Mouse (Mus musculus) stomach, embryonic 14.5 days (tissue): ENCODE results near the gene Ilf2. TPM values are rescaled to one million over a fixed set of nuclear protein-coding genes. Genes with fewer than 3 reads are reported as not detected.

Source experiments
- ATAC-seq: fragments of 200-750 bp; cut with Nextera tagmentation; 2 replicates; pipeline ENCODE4 v1.8.0; 2017; ENCODE audit warnings: low read depth, moderate TSS enrichment; ENCODE audit not compliant: insufficient number of reproducible peaks, insufficient read depth, low FRiP score
- H3K27ac ChIP-seq: fragments of 300-500 bp; sonication (generic); 2 replicates; pipeline ENCODE4 v1.5.1; 2014; ENCODE audit warnings: mild to moderate bottlenecking, low read length, moderate library complexity, mixed read lengths
- H3K27me3 ChIP-seq: fragments of 300-500 bp; sonication (generic); 2 replicates; pipeline ENCODE4 v1.6.1; 2014; ENCODE audit warnings: low read length, control low read depth, mixed read lengths; ENCODE audit not compliant: control insufficient read depth, insufficient read depth
- H3K36me3 ChIP-seq: fragments of 300-500 bp; sonication (generic); 2 replicates; pipeline ENCODE4 v1.6.1; 2014; ENCODE audit warnings: mild to moderate bottlenecking, control low read depth, low read length, moderate library complexity, mixed read lengths; ENCODE audit not compliant: control insufficient read depth, insufficient read depth
- H3K4me1 ChIP-seq: fragments of 300-500 bp; sonication (generic); 2 replicates; pipeline ENCODE4 v1.6.1; 2014; ENCODE audit warnings: low read length, control low read depth, mixed read lengths; ENCODE audit not compliant: control insufficient read depth, insufficient read depth
- H3K4me2 ChIP-seq: fragments of 300-500 bp; sonication (generic); replicated peaks from 2 replicates; pipeline ENCODE4 v1.6.1; 2014; ENCODE audit warnings: low read depth, low read length, control low read depth
- H3K4me3 ChIP-seq: fragments of 300-500 bp; sonication (generic); 2 replicates; pipeline ENCODE4 v1.5.1; 2014; ENCODE audit warnings: low read depth, low read length, control low read depth
- H3K9ac ChIP-seq: fragments of 300-500 bp; sonication (generic); replicated peaks from 2 replicates; pipeline ENCODE4 v1.6.1; 2014; ENCODE audit warnings: low read depth, mild to moderate bottlenecking, control low read depth, low read length, moderate library complexity, mixed read lengths
- H3K9me3 ChIP-seq: fragments of 300-500 bp; sonication (generic); 2 replicates; pipeline ENCODE4 v1.6.1; 2016; ENCODE audit warnings: low read depth, low read length, control low read depth; ENCODE audit not compliant: control insufficient read depth
- WGBS: fragments of 180-500 bp; shearing (Covaris S2); extraction: QIAGEN DNeasy Blood & Tissue Kit; methylation state at CpG from one replicate; pipeline ENCODE4 v1.1.7; 2014; 5-methylcytosine and 5-hydroxymethylcytosine counted together
- polyA plus RNA-seq: library from polyadenylated mRNA; unstranded; fragments of >200 nt; fragmentation: Nextera tagmentation; extraction: Ambion mirVana; gene quantifications from 2 replicates; pipeline ENCODE4 v1.2.1, GENCODE M21; 2014

Gene Ilf2
- polyA plus RNA-seq, 1 experiment from 2014 or later, result 217 TPM

- H3K36me3 ChIP-seq, result peaks cover 34% of the 10 kb centered on the region
- ATAC-seq, result no peak
- H3K27me3 ChIP-seq, result no peaks in the 10 kb centered on the region
- H3K9me3 ChIP-seq, result no peaks in the 10 kb centered on the region
- no peak overlapping the region for H3K9ac ChIP-seq
- no peak overlapping the region for H3K4me2 ChIP-seq
- H3K27ac ChIP-seq, result no peak overlapping the region
- no peak overlapping the region for H3K4me3 ChIP-seq
- H3K4me1 ChIP-seq, result peaks cover 10% of the 10 kb centered on the region; the same call in 1 of the 2 replicates
- 34% methylated on average over 2 of the region's 2 CpGs for WGBS
Measured at GRCm38 (mm10) chr3:90491350-90491749, 15.4 kb downstream of the Ilf2 start.

- H3K27me3 ChIP-seq, result no peaks in the 10 kb centered on the region
- ATAC-seq, result no peak
- H3K9ac ChIP-seq, result no peak overlapping the region
- H3K9me3 ChIP-seq, result no peaks in the 10 kb centered on the region
- 52% methylated on average over 4 of the region's 4 CpGs for WGBS
- H3K4me1 ChIP-seq, result peaks cover 10% of the 10 kb centered on the region; the same call in 1 of the 2 replicates
- H3K4me2 ChIP-seq, result no peak overlapping the region
- no peak overlapping the region for H3K4me3 ChIP-seq
- H3K27ac ChIP-seq, result no peak overlapping the region
- H3K36me3 ChIP-seq, result peaks cover 38% of the 10 kb centered on the region
Measured at GRCm38 (mm10) chr3:90493831-90494540, 18.1 kb downstream of the Ilf2 start.

GRCm38 (mm10) chr3:90495850-90496525 lies 20.1 kb downstream of the Ilf2 start:
- Histone ChIP-seq H3K36me3 (peaks cover 45% of the 10 kb centered on the region), H3K27ac (no peak overlapping the region), H3K9ac (no peak overlapping the region), H3K4me1 (no peaks in the 10 kb centered on the region), H3K4me2 (no peak overlapping the region), H3K27me3 (no peaks in the 10 kb centered on the region), H3K4me3 (no peak overlapping the region), H3K9me3 (no peaks in the 10 kb centered on the region)
- 86% methylated on average over 7 of the region's 7 CpGs for WGBS
- ATAC-seq, result no peak

GRCm38 (mm10) chr3:90497597-90497996 lies 21.7 kb downstream of the Ilf2 start:
- H3K27ac ChIP-seq, result no peak overlapping the region
- no peaks in the 10 kb centered on the region for H3K27me3 ChIP-seq
- no peaks in the 10 kb centered on the region for H3K9me3 ChIP-seq
- no peak overlapping the region for H3K4me2 ChIP-seq
- peaks cover 61% of the 10 kb centered on the region for H3K36me3 ChIP-seq
- no peaks in the 10 kb centered on the region for H3K4me1 ChIP-seq
- no peak overlapping the region for H3K9ac ChIP-seq
- no peak for ATAC-seq
- no peak overlapping the region for H3K4me3 ChIP-seq

- no peak for ATAC-seq
- Histone ChIP-seq H3K9ac (no peak overlapping the region), H3K27ac (no peak overlapping the region), H3K4me2 (no peak overlapping the region), H3K36me3 (peaks cover 84% of the 10 kb centered on the region), H3K4me1 (peaks cover 19% of the 10 kb centered on the region; the same call in 1 of the 2 replicates), H3K27me3 (no peaks in the 10 kb centered on the region), H3K4me3 (no peak overlapping the region), H3K9me3 (no peaks in the 10 kb centered on the region)
- 69% methylated on average over 4 of the region's 4 CpGs for WGBS
Measured at GRCm38 (mm10) chr3:90503444-90503843, 27.5 kb downstream of the Ilf2 start.

DNA sequence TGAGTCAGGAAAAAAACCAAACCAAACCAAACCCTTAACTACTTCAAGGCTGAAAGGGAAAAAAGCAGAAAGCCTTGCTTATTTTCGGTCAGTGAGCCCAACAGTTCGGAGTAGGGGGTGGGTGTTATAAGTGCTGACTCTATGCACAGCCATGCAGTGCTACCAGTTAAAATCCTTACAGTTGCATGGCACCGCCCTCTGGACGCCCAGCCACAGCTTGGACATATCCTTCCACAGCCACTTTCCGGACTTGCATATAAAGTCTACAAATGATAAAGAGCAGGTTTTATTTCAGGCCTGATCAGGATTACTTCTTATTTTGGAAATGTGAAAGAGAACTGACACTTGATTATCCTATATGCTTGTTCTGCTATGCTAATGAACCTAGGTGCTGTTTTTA lies 29.3 kb downstream of the Ilf2 start:
- ATAC-seq, result no peak
- WGBS, result 89% methylated on average over 5 of the region's 5 CpGs

GRCm38 (mm10) chr3:90506362-90506761 lies 30.4 kb downstream of the Ilf2 start:
- Histone ChIP-seq H3K9ac (no peak overlapping the region), H3K27me3 (no peaks in the 10 kb centered on the region), H3K36me3 (peaks cover 62% of the 10 kb centered on the region), H3K4me1 (peaks cover 19% of the 10 kb centered on the region; the same call in 1 of the 2 replicates), H3K4me2 (no peak overlapping the region), H3K27ac (no peak overlapping the region), H3K4me3 (no peak overlapping the region), H3K9me3 (no peaks in the 10 kb centered on the region)
- no peak for ATAC-seq
- 61% methylated on average over 3 of the region's 3 CpGs for WGBS

More for the DNA sequence above, 29.3 kb downstream of the Ilf2 start:
- Histone ChIP-seq H3K36me3 (peaks cover 71% of the 10 kb centered on the region), H3K9ac (no peak overlapping the region), H3K4me1 (peaks cover 19% of the 10 kb centered on the region; the same call in 1 of the 2 replicates), H3K27ac (no peak overlapping the region), H3K27me3 (no peaks in the 10 kb centered on the region), H3K9me3 (no peaks in the 10 kb centered on the region), H3K4me2 (no peak overlapping the region), H3K4me3 (no peak overlapping the region)

- WGBS, result 3% methylated on average over 20 of the region's 20 CpGs
- H3K4me2 ChIP-seq, result peak overlapping the region; percentile 78
Measured at GRCm38 (mm10) chr3:90508287-90508949, 32.5 kb downstream of the Ilf2 start.

More at GRCm38 (mm10) chr3:90508287-90508949, 32.5 kb downstream of the Ilf2 start:
- H3K9me3 ChIP-seq, result no peaks in the 10 kb centered on the region
- H3K9ac ChIP-seq, result peak overlapping the region; percentile 94
- H3K4me1 ChIP-seq, result peaks cover 15% of the 10 kb centered on the region; the same call in 1 of the 2 replicates
- peak overlapping the region; percentile 71 for H3K4me3 ChIP-seq
- no peaks in the 10 kb centered on the region for H3K27me3 ChIP-seq
- H3K36me3 ChIP-seq, result peaks cover 42% of the 10 kb centered on the region
- peak overlapping the region; percentile 93 for H3K27ac ChIP-seq
- ATAC-seq, result no peak
